Mouse (Mus musculus): ENCODE measurements around the gene Kif16b.
A peak's percentile ranks its signal among the peaks of the same experiment; 100 is the strongest.

Gene Kif16b

DNA sequence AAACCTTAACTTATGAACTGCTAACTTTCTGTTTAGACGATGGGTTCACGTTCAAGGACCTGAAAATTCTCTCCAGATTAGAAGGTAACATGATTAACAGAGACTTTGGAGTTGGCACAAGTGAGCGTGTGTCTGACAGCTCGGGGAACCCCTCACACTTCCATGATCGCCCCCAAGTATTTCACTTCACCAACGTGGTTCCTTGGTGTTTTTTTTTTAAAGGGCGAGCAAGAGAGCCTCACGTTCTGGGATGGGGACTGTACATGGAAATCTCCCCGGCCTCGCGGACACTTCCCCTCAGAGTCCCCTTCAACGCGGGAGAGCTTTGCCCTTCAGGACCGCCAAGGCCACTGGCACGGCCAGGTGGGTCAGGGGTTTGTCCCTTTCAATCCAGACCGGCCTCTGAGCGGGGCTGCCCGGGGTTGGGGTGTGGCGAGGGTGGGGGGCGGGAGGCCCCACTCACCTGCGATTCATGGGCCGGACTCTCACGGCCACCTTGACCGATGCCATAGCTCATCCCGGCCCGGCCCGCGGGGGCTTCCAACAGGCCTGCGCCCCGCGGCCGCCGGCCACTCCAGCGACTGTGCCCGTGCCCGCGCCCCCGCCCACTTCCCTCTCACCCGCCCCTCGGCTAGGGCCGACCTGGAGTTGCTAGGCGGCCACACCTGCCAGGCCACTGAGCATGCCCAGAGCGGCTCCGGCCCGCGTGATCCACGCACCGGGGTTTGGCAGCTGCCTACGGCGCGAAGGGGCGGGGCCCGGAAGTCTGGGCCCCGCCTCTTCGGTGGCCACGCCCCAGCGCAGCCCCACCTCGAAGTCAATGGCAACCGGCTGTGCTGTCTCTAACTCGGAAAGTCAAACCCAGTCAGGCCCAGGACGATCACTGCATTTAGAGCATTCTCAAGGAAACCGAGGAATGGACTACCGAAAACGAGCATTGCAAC, at the start of gene Kif16b:
Kif16b (minus strand) TSS at position 670 of the 944 bp plus-strand sequence.
- peak; percentile 91 for DNase-seq (ENCODE audit: low spot score)

DNA sequence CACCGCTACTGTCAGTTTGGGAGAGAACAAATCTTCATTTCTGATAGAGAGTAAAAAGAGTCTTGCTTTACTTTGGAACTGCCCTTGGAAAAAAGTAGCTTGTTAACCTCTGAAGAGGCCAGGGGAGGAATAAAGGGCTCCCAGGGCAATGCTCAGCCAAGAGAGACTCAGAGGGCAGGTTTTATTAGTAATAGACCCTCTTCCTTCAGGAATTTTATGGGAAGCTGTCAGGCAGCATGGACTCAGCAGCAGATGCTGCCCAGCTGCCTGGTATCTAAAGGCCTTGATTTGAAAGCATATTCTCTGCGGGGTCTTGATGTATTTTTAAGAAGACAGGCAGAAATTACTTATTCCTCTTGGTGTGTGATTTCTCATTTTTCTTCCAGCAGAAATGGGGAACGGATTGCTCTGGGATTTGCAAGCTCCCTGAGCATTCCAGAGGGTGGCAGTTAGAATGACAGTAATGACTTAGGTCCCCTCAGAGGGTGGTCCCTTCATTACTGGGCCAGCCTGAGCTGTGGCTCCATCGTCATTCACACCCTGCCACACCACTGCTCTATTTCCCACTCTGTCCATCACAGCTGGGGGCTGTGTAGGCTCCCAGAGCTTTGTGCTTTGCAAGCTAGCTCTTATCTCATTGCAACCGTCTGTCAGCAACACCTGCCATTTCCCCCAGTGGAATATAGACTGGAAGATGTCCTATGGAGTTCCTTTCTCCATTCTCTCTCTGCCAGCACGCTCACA, 39.7 kb upstream of the Kif16b start:
- no peak for DNase-seq (ENCODE audit: low spot score)

DNA sequence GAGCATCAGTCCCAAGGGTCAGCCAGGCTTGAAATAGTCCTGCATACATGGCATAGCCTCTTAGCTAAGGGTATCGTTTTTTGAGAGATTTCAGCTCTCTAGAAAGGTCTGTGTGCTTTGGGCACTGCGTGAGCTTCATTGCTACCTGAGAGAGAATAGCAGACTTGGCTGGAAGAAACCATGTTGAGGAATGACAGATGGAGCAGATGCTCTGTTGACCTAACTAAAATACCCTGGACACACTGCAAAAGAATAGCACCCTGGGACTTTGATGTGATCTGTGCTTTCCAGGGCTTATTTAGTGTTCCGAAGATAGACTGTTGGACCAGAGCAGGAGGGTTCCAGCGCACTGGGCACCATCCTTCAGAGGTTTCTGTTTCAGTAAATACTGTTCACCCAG, 29.1 kb upstream of the Kif16b start:
- DNase-seq (ENCODE audit: low spot score), result no peak

DNA sequence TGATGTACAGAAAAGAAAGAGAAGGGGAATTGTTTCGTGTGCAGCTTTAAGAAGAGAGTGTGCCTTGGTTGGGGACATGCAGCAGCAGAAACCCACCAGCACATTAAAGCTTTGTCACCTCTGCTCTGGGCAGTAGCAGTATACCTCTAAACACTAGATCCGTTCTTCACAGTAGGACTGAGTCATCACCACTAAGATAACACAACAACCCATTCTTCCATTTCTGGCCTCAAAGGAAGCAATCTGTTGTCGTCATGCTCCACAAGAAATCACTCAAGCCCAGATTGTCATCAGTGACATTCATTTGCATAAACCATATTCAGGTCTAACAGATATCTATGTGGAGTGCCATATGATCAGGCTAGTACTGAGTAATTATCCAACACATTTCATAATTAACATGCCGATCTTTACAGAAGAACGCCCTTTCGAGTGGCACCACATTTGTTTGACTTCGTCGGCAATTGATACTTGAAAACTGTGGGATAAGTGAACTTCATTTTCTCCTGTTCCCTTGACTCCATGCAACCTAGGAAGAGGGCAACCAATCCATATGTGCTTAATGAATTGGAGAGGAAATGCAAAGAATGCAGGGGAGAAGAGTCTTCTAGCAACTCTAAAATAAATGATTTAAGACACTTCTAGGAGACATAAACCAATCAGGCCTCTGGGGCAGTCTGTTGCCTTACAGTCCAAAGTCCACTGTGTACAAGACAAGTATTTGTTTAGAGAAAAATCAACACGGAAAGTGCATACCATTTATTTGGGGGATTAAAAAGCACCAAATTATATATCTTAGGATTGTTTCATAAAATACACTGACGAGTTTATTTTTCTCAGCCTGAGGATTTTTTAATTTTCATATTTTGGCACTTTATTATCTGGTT, 28.1 kb upstream of the Kif16b start:
- no peak for DNase-seq (ENCODE audit: low spot score)

DNA sequence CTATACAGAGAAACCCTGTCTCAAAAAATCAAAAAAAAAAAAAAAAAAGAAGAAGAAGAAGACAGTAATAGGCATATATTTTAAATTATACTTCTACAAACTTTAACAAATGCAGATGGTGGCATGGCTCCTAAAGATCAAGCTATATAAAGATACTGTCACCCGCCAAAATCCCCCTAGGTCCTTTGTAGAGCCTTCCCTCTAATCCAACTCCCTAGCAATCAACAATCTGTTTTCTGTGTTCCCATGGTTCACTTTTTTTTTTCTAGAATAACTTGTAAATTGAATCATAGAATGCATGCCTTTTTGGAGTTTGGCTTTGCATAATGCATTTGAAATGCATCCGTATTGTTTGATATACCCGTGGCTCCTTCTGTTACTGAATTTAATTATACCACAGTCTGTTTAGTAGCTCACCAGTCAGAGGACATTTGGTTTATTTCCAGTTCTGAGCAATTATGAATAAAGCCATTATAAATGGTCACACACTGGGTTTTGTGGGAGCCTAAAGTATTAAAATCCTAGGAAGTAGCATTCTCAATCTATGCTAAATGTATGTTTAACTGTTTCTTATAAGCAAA, 9.6 kb upstream of the Kif16b start:
- no peak for DNase-seq (ENCODE audit: low spot score)

DNA sequence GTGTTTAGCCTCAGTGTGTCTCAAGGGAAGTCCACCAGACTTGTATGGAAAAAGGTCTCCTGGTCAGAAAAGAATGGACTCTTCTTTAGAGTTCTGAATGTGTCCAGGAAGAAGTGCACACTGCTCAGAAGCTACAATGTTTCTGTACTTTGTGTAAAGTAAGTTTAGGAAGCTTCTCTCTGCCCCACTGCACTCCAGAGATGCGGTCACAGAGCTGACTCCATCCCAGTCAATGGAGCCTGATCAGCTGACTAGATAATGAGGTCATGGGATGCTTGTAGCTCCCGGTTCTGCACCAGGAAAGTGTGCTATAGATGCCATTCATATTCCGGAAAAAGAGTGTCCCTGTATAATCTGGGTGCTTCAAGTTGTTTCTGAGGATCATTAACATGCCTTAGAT, 7.9 kb upstream of the Kif16b start:
- DNase-seq (ENCODE audit: low spot score), result no peak

DNA sequence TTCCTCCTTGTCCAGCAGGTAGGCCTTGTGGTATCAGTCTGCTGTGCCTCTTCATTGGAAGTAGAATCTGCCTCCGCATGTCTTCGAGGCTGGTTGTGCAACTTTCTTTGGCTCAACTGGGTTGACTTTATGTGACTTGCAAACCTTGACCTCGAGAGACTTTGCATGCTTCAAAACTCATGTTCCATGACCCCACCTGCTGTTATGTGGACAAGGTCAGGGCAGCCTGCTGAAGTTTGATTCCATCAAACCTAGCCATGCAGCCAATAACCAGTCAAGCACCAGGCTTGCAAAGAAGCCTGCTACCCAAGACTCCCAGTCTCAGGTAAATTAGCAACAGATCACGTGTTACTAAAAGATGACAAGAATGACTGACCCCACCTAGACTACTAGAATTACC, 5.7 kb upstream of the Kif16b start:
- DNase-seq (ENCODE audit: low spot score), result no peak

DNA sequence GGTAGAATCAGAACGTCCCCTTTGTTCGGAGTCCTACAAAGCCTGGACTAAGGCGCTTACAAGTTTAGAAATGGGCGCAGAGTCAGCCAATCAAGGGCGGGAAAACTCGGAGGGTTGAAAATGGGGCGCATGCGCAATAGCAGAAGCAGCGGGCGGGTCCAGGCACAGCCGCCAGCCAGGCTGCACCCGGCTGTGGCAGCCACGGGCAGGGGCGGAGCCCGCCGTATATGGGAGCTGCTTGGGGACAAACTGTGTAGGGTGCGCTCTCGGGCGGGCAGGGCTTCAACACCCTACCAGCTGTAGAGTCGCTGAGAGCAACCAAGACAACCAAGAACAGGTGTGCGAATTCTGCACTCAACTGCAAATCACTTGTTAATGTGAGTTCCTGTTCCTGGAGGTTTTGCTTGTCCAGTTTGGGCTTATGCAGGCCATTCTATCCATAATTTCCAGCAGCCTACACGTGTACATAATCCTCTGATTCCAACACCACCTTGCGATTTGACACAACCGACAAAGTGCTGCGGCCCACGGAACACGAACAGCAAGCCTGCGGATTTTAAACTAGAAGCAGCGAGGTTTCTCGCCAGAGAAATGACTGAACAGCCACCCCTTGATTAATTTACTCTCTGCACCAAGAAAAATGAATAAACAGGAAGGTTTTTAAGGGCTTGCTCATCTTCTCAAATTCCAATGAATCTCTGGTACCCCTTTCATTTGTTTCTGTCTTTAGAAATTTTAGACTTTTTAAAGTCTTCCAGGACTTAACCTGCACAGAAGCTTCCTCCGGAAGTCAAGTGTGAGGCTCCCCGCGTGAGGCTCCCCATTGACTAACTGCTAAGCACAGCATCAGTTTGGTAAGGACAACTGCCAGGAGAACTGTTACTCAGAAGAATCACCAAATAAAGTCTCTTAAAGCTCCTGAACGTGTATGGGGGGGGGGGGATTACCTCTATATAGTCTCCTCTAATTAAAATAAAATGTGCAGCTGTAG, 1.9 kb upstream of the Kif16b start:
- peak; percentile 93 for DNase-seq (ENCODE audit: low spot score)

DNA sequence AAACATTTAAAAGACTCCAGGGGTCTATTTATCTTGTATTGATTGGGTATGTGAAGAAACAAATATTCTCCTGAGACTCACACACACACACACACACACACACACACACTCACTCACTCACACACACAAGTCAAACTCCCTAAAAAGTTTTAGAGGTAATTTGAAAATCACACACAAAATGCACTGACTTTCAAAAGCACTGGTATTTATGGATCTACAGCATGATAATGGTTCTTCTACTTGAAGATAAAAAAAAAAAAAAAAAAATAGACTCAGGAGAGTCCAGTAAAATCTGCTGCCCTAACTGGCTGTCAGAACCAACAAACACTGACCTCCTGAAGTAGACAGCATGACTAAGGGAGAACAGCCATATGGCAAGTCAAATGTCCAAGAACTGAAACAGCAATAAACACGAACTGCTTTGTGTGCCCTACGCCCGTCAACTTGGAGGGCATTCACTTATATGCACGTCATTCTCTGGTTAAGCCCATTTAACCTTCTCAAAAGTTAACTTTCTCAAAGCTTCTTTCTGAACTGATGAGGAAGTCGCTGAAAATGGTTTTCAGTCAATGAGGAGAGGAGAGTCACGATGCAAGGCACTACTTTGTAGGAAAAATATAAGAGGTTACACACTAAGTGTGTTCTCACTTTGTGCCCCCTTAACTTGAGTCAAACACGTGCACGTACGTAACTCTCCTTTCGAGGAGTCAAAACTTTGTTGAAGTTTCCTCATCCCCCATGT, 1.0 kb downstream of the Kif16b start:
- no peak for DNase-seq (ENCODE audit: low spot score)

DNA sequence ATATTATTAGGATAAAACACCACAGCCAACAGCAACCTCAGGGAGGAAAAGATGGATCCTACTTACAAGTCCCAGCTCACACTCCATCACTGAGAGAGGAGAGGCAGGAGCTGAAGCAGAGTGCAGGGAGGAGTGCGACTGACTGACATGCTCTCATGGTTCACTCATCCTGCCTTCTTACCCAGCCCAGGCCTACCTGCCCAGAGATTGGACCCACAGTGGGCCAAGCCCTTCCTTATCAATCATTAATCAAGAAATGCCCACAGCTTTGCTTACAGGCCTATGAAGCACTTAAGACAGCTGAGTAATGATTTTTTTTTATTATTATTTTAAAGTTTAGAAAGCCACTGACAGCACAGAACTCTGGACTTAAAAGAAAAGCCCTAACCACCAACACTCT, 7.6 kb downstream of the Kif16b start:
- no peak for DNase-seq (ENCODE audit: low spot score)

DNA sequence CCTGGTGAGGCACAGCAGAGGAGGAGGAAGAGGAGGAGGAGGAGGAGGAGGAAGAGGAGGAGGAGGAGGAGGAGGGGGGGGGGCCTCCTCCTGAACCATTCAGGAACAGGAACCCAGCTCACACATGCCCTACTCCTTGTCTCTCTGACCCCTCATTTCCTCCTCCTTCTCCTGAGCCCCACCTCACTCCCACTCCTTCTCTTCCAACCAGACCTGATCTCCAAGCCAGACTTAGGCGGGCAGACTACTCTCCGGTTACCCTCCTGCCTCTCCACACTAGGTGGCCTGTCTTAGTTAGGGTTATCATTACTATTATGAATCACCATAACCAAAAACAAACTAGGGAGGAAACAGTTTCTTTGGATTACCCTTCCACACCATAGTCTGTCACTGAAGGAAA, 10.0 kb downstream of the Kif16b start:
- no peak for DNase-seq (ENCODE audit: low spot score)

DNA sequence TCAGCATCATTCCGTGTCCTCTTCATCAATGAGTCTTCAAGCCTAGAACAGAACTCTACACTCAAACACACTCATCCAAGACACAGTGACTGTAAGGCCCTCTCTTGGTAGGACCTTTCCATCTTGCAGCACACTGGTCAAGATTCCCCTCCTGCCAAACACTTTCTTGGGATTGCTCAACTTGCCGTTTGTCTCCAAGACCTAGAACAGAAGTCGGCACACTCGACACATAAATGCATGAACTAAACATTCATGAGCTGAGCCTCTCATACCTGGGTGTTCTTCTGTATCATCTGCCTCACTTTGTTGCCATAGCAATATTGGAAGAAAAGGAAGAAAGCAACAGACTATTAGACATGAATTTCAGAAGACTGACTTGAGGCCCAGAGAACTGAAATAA, 16.9 kb downstream of the Kif16b start:
- DNase-seq (ENCODE audit: low spot score), result no peak

DNA sequence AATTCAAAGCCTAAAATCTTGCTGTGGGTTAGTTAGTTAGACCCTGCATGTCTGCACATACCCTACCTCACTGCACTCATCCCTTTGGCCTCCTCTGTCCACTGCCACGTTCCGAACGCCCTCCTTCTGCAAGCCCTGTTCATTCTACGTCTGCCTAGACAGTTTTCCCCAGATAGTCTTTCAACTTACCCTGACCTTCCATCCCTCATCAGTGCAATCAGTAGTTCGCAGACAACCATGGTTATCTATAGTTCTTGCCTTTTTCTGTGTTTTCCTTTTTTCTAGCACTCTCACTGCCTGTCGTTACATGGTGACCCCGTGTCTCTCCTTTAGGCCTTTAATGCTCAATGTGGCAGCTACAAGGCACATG, 17.7 kb downstream of the Kif16b start:
- no peak for DNase-seq (ENCODE audit: low spot score)

DNA sequence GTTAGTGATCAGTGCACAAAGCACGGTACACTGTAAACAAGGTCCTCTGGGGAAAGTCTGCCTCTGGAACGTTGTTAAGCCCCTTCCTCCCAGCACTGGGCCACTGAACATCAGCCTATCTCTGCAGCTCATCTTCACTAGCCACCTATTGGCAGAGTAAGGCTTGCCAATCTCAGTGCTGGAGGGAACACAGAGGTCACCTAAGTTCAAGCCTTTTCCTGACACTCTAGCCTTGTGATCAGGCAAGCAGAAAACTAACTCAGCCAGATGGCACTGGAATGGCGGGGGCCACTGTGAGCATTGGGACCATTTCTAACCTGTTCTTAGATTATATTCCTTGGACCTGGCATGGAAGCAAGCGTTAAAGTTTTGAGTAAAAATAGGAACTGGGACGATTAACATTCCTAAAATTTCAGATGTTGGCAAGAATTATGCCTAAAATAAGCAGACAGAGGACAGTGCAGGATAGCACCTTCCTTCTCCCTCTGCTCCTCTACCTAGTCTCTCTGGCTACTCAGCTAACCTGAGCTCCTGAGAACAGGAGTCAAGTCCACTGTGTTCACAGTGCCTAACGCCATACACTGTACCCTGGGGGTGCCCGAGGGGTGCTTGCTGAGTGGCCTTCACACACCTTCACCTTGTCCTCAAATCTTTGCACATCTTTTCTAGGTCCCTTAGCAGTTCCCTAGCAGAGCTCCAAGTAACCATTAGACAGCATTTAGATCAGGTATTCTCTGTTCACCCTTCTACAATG, 18.3 kb downstream of the Kif16b start:
- DNase-seq (ENCODE audit: low spot score), result no peak

DNA sequence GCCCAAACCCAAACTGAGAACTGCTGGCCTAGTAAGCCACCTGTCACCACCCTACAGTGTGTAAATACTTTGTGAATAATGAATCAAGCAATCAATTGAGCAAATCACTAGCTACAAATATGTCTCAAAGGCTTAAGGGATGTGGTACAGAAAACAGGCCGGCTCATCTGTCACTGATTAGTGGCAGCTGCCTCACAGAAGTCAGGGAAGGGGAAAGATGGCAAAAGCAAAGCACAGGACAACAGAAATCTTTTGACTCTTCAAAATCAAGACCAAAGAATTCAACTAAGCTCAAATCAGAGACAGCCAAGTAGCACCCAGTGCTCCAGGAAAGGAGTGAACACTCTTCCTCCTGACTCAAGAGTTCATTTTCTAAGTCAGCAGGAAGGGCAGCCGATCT, 18.9 kb downstream of the Kif16b start:
- DNase-seq (ENCODE audit: low spot score), result no peak

DNA sequence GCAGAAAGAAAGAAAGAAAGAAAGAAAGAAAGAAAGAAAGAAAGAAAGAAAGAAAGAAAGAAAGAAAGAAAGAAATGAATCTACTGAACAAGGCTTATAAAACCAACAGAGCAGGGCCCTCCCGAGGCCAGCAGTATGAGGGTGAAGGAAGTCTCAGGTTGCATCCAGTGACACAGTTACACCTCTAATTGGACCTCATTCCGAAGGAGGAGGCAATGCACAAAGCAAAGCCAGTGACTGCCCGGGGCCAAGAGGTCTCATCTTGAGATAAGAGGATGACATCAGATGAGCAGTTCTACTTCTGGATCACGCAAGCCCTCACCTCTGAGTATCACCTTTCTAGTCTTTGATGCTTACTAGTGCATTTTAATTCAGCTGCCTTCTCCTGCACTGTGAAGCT, 20.2 kb downstream of the Kif16b start:
- DNase-seq (ENCODE audit: low spot score), result no peak

DNA sequence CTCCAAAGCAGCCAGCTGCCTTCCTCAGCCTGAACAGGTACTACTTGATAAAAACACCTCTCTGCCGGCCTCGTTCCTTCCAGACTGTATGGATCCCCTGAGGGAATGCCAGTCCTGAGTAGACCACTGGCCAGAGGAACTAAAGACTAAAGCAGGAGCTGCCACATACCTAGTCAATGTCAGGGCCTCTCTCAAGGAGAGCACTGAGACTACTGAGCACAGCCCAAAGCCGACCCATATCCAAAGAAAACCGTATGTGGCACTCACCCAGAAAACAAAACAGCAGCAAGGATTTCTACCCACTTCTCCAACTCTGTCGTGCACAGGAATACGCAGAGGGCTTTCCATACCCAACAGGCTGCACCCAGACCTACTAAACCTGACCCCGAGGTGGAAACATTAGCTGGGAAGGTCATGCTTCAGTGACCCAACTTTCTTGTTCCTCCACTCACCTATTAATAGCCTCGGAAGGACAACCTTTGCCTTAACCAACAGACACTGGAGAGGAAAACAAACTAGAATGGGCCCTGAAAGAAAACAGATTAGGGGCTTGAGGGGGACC, 22.0 kb downstream of the Kif16b start:
- DNase-seq (ENCODE audit: low spot score), result no peak

DNA sequence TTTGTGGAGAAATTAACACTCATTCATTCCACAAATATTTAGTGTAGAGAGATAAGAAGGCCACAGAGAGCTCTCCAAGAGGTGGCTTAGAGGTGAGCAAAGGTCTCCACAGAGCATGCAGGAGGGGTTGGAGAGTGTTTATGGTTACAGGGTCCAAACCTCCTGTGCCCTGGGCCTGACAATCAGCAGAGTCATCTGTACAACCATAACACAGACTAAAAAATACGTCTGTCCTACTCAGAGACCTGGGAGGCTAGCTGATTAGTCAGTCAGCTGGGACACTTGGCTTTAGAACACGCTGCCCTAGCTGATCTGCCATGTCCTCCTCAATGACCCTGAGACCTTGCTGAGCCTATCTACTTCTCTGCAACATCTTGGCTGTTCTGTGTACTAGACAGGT, 24.7 kb downstream of the Kif16b start:
- DNase-seq (ENCODE audit: low spot score), result no peak

DNA sequence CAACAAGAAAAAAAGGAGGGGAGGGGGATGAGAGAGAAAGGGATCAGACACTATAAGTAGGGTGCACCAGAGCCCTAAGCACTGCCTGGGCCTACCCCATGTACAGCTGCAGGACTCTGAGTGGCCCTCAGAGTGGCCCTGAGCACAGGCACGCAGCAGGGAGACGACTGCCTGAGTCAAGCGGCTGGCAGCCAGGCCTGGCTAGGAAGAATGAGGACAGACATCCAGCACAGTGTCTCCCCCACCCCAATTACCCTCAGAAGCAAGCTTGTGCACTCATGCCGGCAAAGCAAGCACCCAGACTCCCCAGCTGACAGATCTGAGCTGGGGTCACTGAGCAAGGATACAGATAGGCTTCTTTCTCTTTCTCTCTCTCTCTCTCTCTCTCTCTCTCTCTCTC, 25.4 kb downstream of the Kif16b start:
- DNase-seq (ENCODE audit: low spot score), result no peak
